Mouse (Mus musculus): ENCODE results near the gene Zfp574.

GRCm38 (mm10) chr7:25057888-25058287, 14.5 kb upstream of the Zfp574 start:
- no peak for TF ChIP-seq RCOR1 (IDR thresholded peaks at IDR 0.05; ENCODE audit: low read depth, low read length)
- TF ChIP-seq GATA1 (IDR thresholded peaks at IDR 0.05; ENCODE audit: low read depth, low read length), result no peak
- TF ChIP-seq CTCF (IDR thresholded peaks at IDR 0.05 in 2 of 3, conservative IDR thresholded peaks at IDR 0.05 in 1 of 3; ENCODE audit: control insufficient read depth in 1 of 3, insufficient read depth in 1 of 3, low read depth in 2 of 3, low read length in 3 of 3, poor library complexity in 1 of 3, severe bottlenecking in 1 of 3), result no peak
- TF ChIP-seq POLR2AphosphoS2 (IDR thresholded peaks at IDR 0.05; ENCODE audit: low read length), result no peak
- TF ChIP-seq CHD2 (IDR thresholded peaks at IDR 0.05; ENCODE audit: low read length), result no peak

Measured in MEL (cell line).